Mouse (Mus musculus) myocyte (in vitro differentiated cells): ENCODE results near the gene Zfr2.

Source experiments
- CEBPB ChIP-seq: IDR thresholded peaks from 2 replicates; pipeline ENCODE4 v1.6.1; 2011; ENCODE audit warnings: mild to moderate bottlenecking, moderate library complexity; ENCODE audit not compliant: poor library complexity, insufficient read depth, severe bottlenecking
- E2F4 ChIP-seq: IDR thresholded peaks from one replicate; pipeline ENCODE4 v1.6.1; 2011; ENCODE audit warnings: mild to moderate bottlenecking, control low read depth, moderate library complexity; ENCODE audit not compliant: insufficient read depth
- MAX ChIP-seq: IDR thresholded peaks from one replicate; pipeline ENCODE4 v1.6.1; 2011; ENCODE audit warnings: low read depth, mild to moderate bottlenecking, control low read depth
- MYOD1 ChIP-seq, 3 experiments: IDR thresholded peaks; one replicate each; pipeline ENCODE4 v1.6.1; 2011; ENCODE audit warnings: control low read depth in 2 of 3, low read depth in 2 of 3, mild to moderate bottlenecking in 2 of 3, moderate library complexity in 1 of 3; ENCODE audit not compliant: insufficient read length in 2 of 3, control insufficient read depth in 1 of 3
- POLR2A ChIP-seq: IDR thresholded peaks from one replicate; pipeline ENCODE4 v1.6.1; 2011; ENCODE audit warnings: low read depth, mild to moderate bottlenecking, control low read depth, moderate library complexity; ENCODE audit not compliant: insufficient read length
- REST ChIP-seq: IDR thresholded peaks from one replicate; pipeline ENCODE4 v1.6.1; 2011; ENCODE audit warnings: mild to moderate bottlenecking, control low read depth, moderate library complexity; ENCODE audit not compliant: insufficient read depth, insufficient read length
- USF1 ChIP-seq: IDR thresholded peaks from one replicate; pipeline ENCODE4 v1.6.1; 2011; ENCODE audit warnings: low read depth, mild to moderate bottlenecking, control low read depth, moderate library complexity

DNA sequence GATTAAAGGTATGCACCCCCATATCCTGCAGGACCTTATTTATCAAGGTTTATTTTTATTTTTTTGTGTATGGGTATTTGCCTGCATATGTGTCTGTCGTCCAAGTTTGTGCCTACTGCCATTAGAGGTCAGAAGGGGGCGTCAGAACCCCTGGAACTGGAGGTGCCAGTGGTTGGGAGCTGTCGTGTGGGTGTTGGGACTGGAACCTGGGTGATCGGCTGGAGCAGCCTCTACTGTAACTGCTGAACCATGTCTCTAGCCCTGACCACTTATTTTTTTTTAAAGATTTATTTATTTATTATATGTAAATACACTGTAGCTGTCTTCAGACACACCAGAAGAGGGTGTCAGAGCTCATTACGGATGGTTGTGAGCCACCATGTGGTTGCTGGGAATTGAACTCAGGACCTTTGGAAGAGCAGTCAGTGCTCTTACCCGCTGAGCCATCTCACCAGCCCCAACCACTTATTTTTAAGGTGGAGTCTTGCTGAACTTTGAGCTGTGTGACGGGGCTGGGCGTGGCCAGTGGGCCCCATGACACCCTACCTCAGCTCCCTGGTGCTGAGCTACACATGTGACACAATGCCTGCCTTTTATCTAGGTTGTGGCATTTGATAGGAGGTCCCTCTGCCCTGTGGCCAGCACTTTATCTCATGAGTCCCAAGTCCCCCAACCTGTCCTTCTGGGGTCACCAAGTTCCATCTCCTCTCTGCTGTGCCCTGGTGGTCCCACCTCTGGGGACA, 29.8 kb upstream of the Zfr2 start:
- no peak for TF ChIP-seq POLR2A
- no peak for TF ChIP-seq MAX
- TF ChIP-seq E2F4 = no peak
- no peak for TF ChIP-seq USF1
- no peak for TF ChIP-seq CEBPB
- no peak for TF ChIP-seq REST
- TF ChIP-seq MYOD1 (IDR thresholded peaks at IDR 0.05; ENCODE audit: control insufficient read depth in 1 of 3, insufficient read length in 2 of 3, low read depth in 2 of 3) = no peak
